Mouse (Mus musculus): ENCODE data around the gene Rtn2. TPM values are rescaled to one million over a fixed set of nuclear protein-coding genes. Genes with fewer than 3 reads are reported as not detected.
A peak's percentile ranks its signal among the peaks of the same experiment; 100 is the strongest.

Rtn2 gene
- polyA plus RNA-seq, 1 experiment from 2014 or later, result 39.2 TPM

GRCm38 (mm10) chr7:19338060-19338459, 55.6 kb downstream of the Rtn2 start:
- Histone ChIP-seq H3K4me3 (replicated peaks) (no peak overlapping the region), H3K27ac (replicated peaks) (no peak overlapping the region), H3K4me2 (replicated peaks) (no peak overlapping the region), H3K9ac (no peak overlapping the region), H3K27me3 (peaks cover 11% of the 10 kb centered on the region; the same call in 1 of the 2 replicates), H3K4me1 (peaks cover 20% of the 10 kb centered on the region), H3K9me3 (replicated peaks) (no peaks in the 10 kb centered on the region), H3K36me3 (no peaks in the 10 kb centered on the region)
- 54% methylated on average over 2 of the region's 2 CpGs for WGBS
- ATAC-seq (ENCODE audit: insufficient number of reproducible peaks, low FRiP score, low TSS enrichment, low read depth), result no peak

- Histone ChIP-seq H3K27ac (replicated peaks) (no peak overlapping the region), H3K4me2 (replicated peaks) (no peak overlapping the region), H3K36me3 (no peaks in the 10 kb centered on the region), H3K4me1 (peaks cover 23% of the 10 kb centered on the region), H3K4me3 (replicated peaks) (no peak overlapping the region), H3K9me3 (replicated peaks) (no peaks in the 10 kb centered on the region), H3K27me3 (peaks cover 11% of the 10 kb centered on the region; the same call in 1 of the 2 replicates), H3K9ac (no peak overlapping the region)
- ATAC-seq (ENCODE audit: insufficient number of reproducible peaks, low FRiP score, low TSS enrichment, low read depth), result no peak
- WGBS, result 61% methylated on average over 7 of the region's 7 CpGs
These were observed 56.2 kb downstream of the Rtn2 start for GRCm38 (mm10) chr7:19338596-19338995.

GRCm38 (mm10) chr7:19341250-19341649, 58.8 kb downstream of the Rtn2 start:
- Histone ChIP-seq H3K27ac (replicated peaks) (no peak overlapping the region), H3K4me3 (replicated peaks) (no peak overlapping the region), H3K9ac (no peak overlapping the region), H3K4me1 (peaks cover 39% of the 10 kb centered on the region), H3K36me3 (no peaks in the 10 kb centered on the region), H3K4me2 (replicated peaks) (peak overlapping the region; percentile 91), H3K27me3 (peaks cover 11% of the 10 kb centered on the region; the same call in 1 of the 2 replicates), H3K9me3 (replicated peaks) (no peaks in the 10 kb centered on the region)
- 22% methylated on average over 10 of the region's 10 CpGs for WGBS
- ATAC-seq (ENCODE audit: insufficient number of reproducible peaks, low FRiP score, low TSS enrichment, low read depth), result no peak

- WGBS, result 1% methylated on average over 41 of the region's 41 CpGs
- H3K27ac ChIP-seq (replicated peaks), result no peak overlapping the region; the same call in 1 of the 2 replicates
- H3K27me3 ChIP-seq, result peaks cover 11% of the 10 kb centered on the region; the same call in 1 of the 2 replicates
- no peaks in the 10 kb centered on the region for H3K9me3 ChIP-seq (replicated peaks)
- H3K36me3 ChIP-seq, result no peaks in the 10 kb centered on the region
- peak overlapping the region; percentile 39 for H3K9ac ChIP-seq
- H3K4me3 ChIP-seq (replicated peaks), result peak overlapping the region; percentile 49
- peak; percentile 21; the same call in 1 of the 2 replicates for ATAC-seq (ENCODE audit: insufficient number of reproducible peaks, low FRiP score, low TSS enrichment, low read depth)
- H3K4me2 ChIP-seq (replicated peaks), result peak overlapping the region; percentile 91
- H3K4me1 ChIP-seq, result peaks cover 39% of the 10 kb centered on the region
These were observed 59.5 kb downstream of the Rtn2 start for GRCm38 (mm10) chr7:19341761-19342409.

GRCm38 (mm10) chr7:19342481-19343027, 60.1 kb downstream of the Rtn2 start:
- ATAC-seq (ENCODE audit: insufficient number of reproducible peaks, low FRiP score, low TSS enrichment, low read depth), result no peak

DNA sequence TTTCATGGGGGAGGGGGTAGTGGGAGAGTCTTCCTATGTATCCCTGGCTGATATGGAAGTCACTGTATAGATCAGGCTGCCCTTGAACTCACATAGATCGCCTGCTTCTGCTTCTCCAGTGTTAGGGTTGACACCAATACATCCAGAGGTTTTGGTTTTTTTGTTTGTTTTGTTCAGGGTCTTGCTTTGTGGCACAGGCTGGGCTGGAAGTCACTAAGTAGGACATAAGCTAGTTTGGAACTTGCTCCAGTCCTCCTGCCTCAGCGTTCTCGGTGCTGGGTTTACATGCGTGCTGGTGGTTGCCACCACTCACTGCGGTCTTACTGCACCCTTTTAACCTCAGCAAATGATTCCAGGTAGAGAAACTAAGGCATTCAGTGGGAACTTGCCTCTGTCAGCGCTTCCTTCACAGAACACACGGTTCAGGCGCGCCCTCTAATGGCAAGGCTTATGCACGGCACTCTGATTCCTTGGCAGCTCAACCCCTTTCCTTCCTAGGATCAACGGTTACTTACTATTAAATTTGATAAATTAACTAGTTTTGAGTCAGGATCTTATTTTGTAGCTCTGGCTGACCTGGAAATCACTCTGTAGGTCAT, 60.9 kb downstream of the Rtn2 start:
- under 1% methylated on average over 11 of the region's 11 CpGs for WGBS
- peaks cover 4% of the 10 kb centered on the region for H3K36me3 ChIP-seq
- no peak overlapping the region for H3K9ac ChIP-seq
- H3K4me1 ChIP-seq, result peaks cover 39% of the 10 kb centered on the region
- H3K4me3 ChIP-seq (replicated peaks), result peak overlapping the region; percentile 49
- no peaks in the 10 kb centered on the region for H3K9me3 ChIP-seq (replicated peaks)
- H3K27me3 ChIP-seq, result peaks cover 11% of the 10 kb centered on the region; the same call in 1 of the 2 replicates
- no peak overlapping the region for H3K27ac ChIP-seq (replicated peaks)
- ATAC-seq (ENCODE audit: insufficient number of reproducible peaks, low FRiP score, low TSS enrichment, low read depth), result no peak
- peak overlapping the region; percentile 91 for H3K4me2 ChIP-seq (replicated peaks)

More at GRCm38 (mm10) chr7:19342481-19343027, 60.1 kb downstream of the Rtn2 start:
- Histone ChIP-seq H3K27ac (replicated peaks) (no peak overlapping the region; the same call in 1 of the 2 replicates), H3K9ac (peak overlapping the region; percentile 39), H3K36me3 (no peaks in the 10 kb centered on the region), H3K4me2 (replicated peaks) (peak overlapping the region; percentile 91), H3K9me3 (replicated peaks) (no peaks in the 10 kb centered on the region), H3K27me3 (peaks cover 11% of the 10 kb centered on the region; the same call in 1 of the 2 replicates), H3K4me3 (replicated peaks) (peak overlapping the region; percentile 49), H3K4me1 (peaks cover 39% of the 10 kb centered on the region)
- WGBS, result under 1% methylated on average over 27 of the region's 27 CpGs

DNA sequence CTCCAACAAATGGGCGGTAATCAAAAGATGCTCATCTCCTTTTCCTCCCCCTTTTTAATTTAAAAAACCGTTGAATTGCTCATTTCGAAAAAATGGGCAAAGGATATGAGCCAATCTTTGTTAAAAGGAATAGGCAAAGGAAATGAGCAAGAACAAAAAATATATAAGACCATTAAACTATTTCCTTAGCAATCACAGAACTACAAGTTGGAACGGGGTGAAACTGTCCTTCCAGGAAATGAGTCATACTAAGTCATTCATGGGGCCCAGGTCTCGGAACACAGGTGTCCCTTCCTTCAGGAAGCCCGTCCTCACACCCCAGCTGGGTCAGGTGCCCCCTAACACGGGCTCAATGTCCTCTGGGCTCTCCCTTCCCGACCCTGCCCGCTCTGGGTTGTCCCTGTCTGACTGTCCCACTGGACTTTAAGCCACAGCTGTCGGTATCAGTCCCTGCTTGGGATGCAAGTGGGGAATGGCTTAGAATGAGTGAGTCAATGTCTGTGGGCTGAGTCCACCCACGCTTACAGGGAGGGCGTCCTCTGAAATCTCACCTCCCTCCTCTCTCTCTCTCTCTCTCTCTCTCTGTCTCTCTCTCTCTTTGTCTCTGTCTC, 61.9 kb downstream of the Rtn2 start, which contains the start of gene Ercc1:
Gene Ercc1, plus strand, starts transcription at position 542 of the 611 bp plus-strand sequence.
- WGBS, result 26% methylated on average over 12 of the region's 12 CpGs
- peaks cover 39% of the 10 kb centered on the region for H3K4me1 ChIP-seq
- peaks cover 15% of the 10 kb centered on the region for H3K36me3 ChIP-seq
- H3K27ac ChIP-seq (replicated peaks), result peak within 1 kb of the TSS; percentile 89
- H3K27me3 ChIP-seq, result peaks cover 11% of the 10 kb centered on the region; the same call in 1 of the 2 replicates
- no peaks in the 10 kb centered on the region for H3K9me3 ChIP-seq (replicated peaks)
- H3K4me2 ChIP-seq (replicated peaks), result peak within 1 kb of the TSS; percentile 85
- peak within 1 kb of the TSS; percentile 36 for H3K9ac ChIP-seq
- no peak for ATAC-seq (ENCODE audit: insufficient number of reproducible peaks, low FRiP score, low TSS enrichment, low read depth)
- H3K4me3 ChIP-seq (replicated peaks), result peak within 1 kb of the TSS; percentile 62

GRCm38 (mm10) chr7:19344938-19345471, 62.6 kb downstream of the Rtn2 start:
- peaks cover 21% of the 10 kb centered on the region for H3K36me3 ChIP-seq
- peaks cover 39% of the 10 kb centered on the region for H3K4me1 ChIP-seq
- H3K27me3 ChIP-seq, result peaks cover 11% of the 10 kb centered on the region; the same call in 1 of the 2 replicates
- peak overlapping the region; percentile 62 for H3K4me3 ChIP-seq (replicated peaks)
- peak; percentile 92 for ATAC-seq (ENCODE audit: insufficient number of reproducible peaks, low FRiP score, low TSS enrichment, low read depth)
- peak overlapping the region; percentile 36 for H3K9ac ChIP-seq
- under 1% methylated on average over 31 of the region's 31 CpGs for WGBS
- peak overlapping the region; percentile 85 for H3K4me2 ChIP-seq (replicated peaks)
- no peaks in the 10 kb centered on the region for H3K9me3 ChIP-seq (replicated peaks)
- peak overlapping the region; percentile 89 for H3K27ac ChIP-seq (replicated peaks)

Other genes starting within 250 kb of the Rtn2 start
- gene Rsph6a, start 227.9 kb upstream of the Rtn2 start, polyA plus RNA-seq (2015; fragmentation: Nextera tagmentation; extraction: Ambion mirVana), result not detected in 2 replicates
- 18.7 and 20.1 TPM in 2 replicates for gene Dmwd, start 206.4 kb upstream of the Rtn2 start, polyA plus RNA-seq (2015; fragmentation: Nextera tagmentation; extraction: Ambion mirVana)
- 42.4 and 60.4 TPM in 2 replicates for gene Dmpk, start 198.8 kb upstream of the Rtn2 start, polyA plus RNA-seq (2015; fragmentation: Nextera tagmentation; extraction: Ambion mirVana)
- gene Six5, start 188.0 kb upstream of the Rtn2 start, polyA plus RNA-seq (2015; fragmentation: Nextera tagmentation; extraction: Ambion mirVana), result 12.7 and 14.7 TPM in 2 replicates
- 1.9 and 2.3 TPM in 2 replicates for gene Gm4969, start 164.3 kb upstream of the Rtn2 start, polyA plus RNA-seq (2015; fragmentation: Nextera tagmentation; extraction: Ambion mirVana)
- 14.7 and 16.3 TPM in 2 replicates for gene Fbxo46, start 162.8 kb upstream of the Rtn2 start, polyA plus RNA-seq (2015; fragmentation: Nextera tagmentation; extraction: Ambion mirVana)
- 13.9 and 15.1 TPM in 2 replicates for gene Qpctl, start 133.3 kb upstream of the Rtn2 start, polyA plus RNA-seq (2015; fragmentation: Nextera tagmentation; extraction: Ambion mirVana)
- gene Snrpd2, start 132.9 kb upstream of the Rtn2 start, polyA plus RNA-seq (2015; fragmentation: Nextera tagmentation; extraction: Ambion mirVana), result 139 and 140 TPM in 2 replicates
- gene Gipr, start 116.5 kb upstream of the Rtn2 start, polyA plus RNA-seq (2015; fragmentation: Nextera tagmentation; extraction: Ambion mirVana), result 0.68 and 1.1 TPM in 2 replicates
- 10.4 and 12.8 TPM in 2 replicates for gene Eml2, start 106.2 kb upstream of the Rtn2 start, polyA plus RNA-seq (2015; fragmentation: Nextera tagmentation; extraction: Ambion mirVana)
- gene Gpr4, start 70.1 kb upstream of the Rtn2 start, polyA plus RNA-seq (2015; fragmentation: Nextera tagmentation; extraction: Ambion mirVana), result 1.7 and 1.9 TPM in 2 replicates
- gene Opa3, start 54.3 kb upstream of the Rtn2 start, polyA plus RNA-seq (2015; fragmentation: Nextera tagmentation; extraction: Ambion mirVana), result 30.8 and 32.5 TPM in 2 replicates
- gene Vasp, start 10.8 kb upstream of the Rtn2 start, polyA plus RNA-seq (2015; fragmentation: Nextera tagmentation; extraction: Ambion mirVana), result 85.2 TPM in 2 replicates
- gene Ppm1n, start 2.6 kb upstream of the Rtn2 start, polyA plus RNA-seq (2015; fragmentation: Nextera tagmentation; extraction: Ambion mirVana), result 0.14 and 0.41 TPM in 2 replicates
- gene Fosb, start 27.4 kb downstream of the Rtn2 start, polyA plus RNA-seq (2015; fragmentation: Nextera tagmentation; extraction: Ambion mirVana), result 0.21 and 0.69 TPM in 2 replicates
- 83.0 and 85.5 TPM in 2 replicates for gene Ercc1, start 62.2 kb downstream of the Rtn2 start, polyA plus RNA-seq (2015; fragmentation: Nextera tagmentation; extraction: Ambion mirVana)
- 30.4 and 32.0 TPM in 2 replicates for gene Cd3eap, start 76.9 kb downstream of the Rtn2 start, polyA plus RNA-seq (2015; fragmentation: Nextera tagmentation; extraction: Ambion mirVana)
- 17.2 and 22.7 TPM in 2 replicates for gene Ppp1r13l, start 77.1 kb downstream of the Rtn2 start, polyA plus RNA-seq (2015; fragmentation: Nextera tagmentation; extraction: Ambion mirVana)
- gene Ercc2, start 99.4 kb downstream of the Rtn2 start, polyA plus RNA-seq (2015; fragmentation: Nextera tagmentation; extraction: Ambion mirVana), result 16.9 and 18.3 TPM in 2 replicates
- gene Klc3, start 121.5 kb downstream of the Rtn2 start, polyA plus RNA-seq (2015; fragmentation: Nextera tagmentation; extraction: Ambion mirVana), result 41.8 and 43.1 TPM in 2 replicates
- gene Ckm, start 122.2 kb downstream of the Rtn2 start, polyA plus RNA-seq (2015; fragmentation: Nextera tagmentation; extraction: Ambion mirVana), result 118 and 167 TPM in 2 replicates
- 11.8 and 14.4 TPM in 2 replicates for gene Mark4, start 176.2 kb downstream of the Rtn2 start, polyA plus RNA-seq (2015; fragmentation: Nextera tagmentation; extraction: Ambion mirVana)
- gene Exoc3l2, start 180.7 kb downstream of the Rtn2 start, polyA plus RNA-seq (2015; fragmentation: Nextera tagmentation; extraction: Ambion mirVana), result 1.2 and 1.4 TPM in 2 replicates
- gene Bloc1s3, start 225.7 kb downstream of the Rtn2 start, polyA plus RNA-seq (2015; fragmentation: Nextera tagmentation; extraction: Ambion mirVana), result 2.4 and 2.8 TPM in 2 replicates
- 89.5 and 101 TPM in 2 replicates for gene Trappc6a, start 225.8 kb downstream of the Rtn2 start, polyA plus RNA-seq (2015; fragmentation: Nextera tagmentation; extraction: Ambion mirVana)
- 3.1 and 3.3 TPM in 2 replicates for gene Nkpd1, start 235.2 kb downstream of the Rtn2 start, polyA plus RNA-seq (2015; fragmentation: Nextera tagmentation; extraction: Ambion mirVana)